32 mouse cellular contexts compared by ENCODE assay signal in genomic region chr2:125016946-125017345, GRCm38 (mm10). TPM values are rescaled to one million over a fixed set of nuclear protein-coding genes. Genes with fewer than 3 reads are reported as not detected.
"Had no signal": no experiment of that assay in that cellular context is flagged by ENCODE, and none has a peak within 500 bp of the region (broad histone marks: within the 10 kb centered on the region; RNA-seq: fewer than 3 reads in every experiment).

No protein-coding gene starts in this region.

- H3K4me2 ChIP-seq: limb, embryonic 12.5 days; limb, embryonic 13.5 days; limb, embryonic 15.5 days; liver, embryonic 11.5 days; liver, embryonic 12.5 days; liver, embryonic 13.5 days; liver, embryonic 15.5 days; lung, embryonic 14.5 days; lung, embryonic 15.5 days; midbrain, embryonic 11.5 days; midbrain, embryonic 12.5 days; midbrain, embryonic 13.5 days; midbrain, embryonic 15.5 days; neural tube, embryonic 12.5 days had no signal

- H3K4me3 ChIP-seq: left cerebral cortex, adult 2 months; limb, embryonic 10.5 days; limb, embryonic 12.5 days; limb, embryonic 13.5 days; limb, embryonic 15.5 days; liver, embryonic 12.5 days; liver, embryonic 13.5 days; liver, embryonic 15.5 days; lung, embryonic 15.5 days; megakaryocyte, embryonic 14.5 days; midbrain, embryonic 10.5 days; midbrain, embryonic 12.5 days; midbrain, embryonic 13.5 days; midbrain, embryonic 15.5 days; myocyte; neural tube, embryonic 12.5 days had no signal

- H3K9me3 ChIP-seq: limb, embryonic 10.5 days; limb, embryonic 15.5 days; liver, embryonic 12.5 days; liver, embryonic 13.5 days; liver, embryonic 15.5 days; lung, embryonic 15.5 days; midbrain, embryonic 10.5 days; midbrain, embryonic 12.5 days; midbrain, embryonic 13.5 days; midbrain, embryonic 15.5 days; neural tube, embryonic 12.5 days had no signal

- DNase-seq: left cerebral cortex, postnatal 4 days; liver; liver, embryonic 13.5 days; liver, postnatal 0 days; lung, embryonic 14.5 days; lung, postnatal 10 days; lung, postnatal 14 days; lung, postnatal 36 days; lung, postnatal 4 days; midbrain, embryonic 14.5 days had no signal

- H3K4me1 ChIP-seq: limb, embryonic 10.5 days; limb, embryonic 12.5 days; limb, embryonic 13.5 days; limb, embryonic 15.5 days; liver, embryonic 12.5 days; liver, embryonic 13.5 days; liver, embryonic 15.5 days; lung, embryonic 15.5 days; midbrain, embryonic 10.5 days; midbrain, embryonic 12.5 days; midbrain, embryonic 13.5 days; midbrain, embryonic 15.5 days; neural tube, embryonic 12.5 days had no signal

- H3K9ac ChIP-seq: limb, embryonic 12.5 days; limb, embryonic 13.5 days; limb, embryonic 15.5 days; liver, embryonic 12.5 days; liver, embryonic 13.5 days; liver, embryonic 14.5 days; liver, embryonic 15.5 days; liver, postnatal 0 days; lung, embryonic 14.5 days; lung, embryonic 15.5 days; midbrain, embryonic 12.5 days; midbrain, embryonic 13.5 days; midbrain, embryonic 15.5 days; neural tube, embryonic 12.5 days had no signal

- H3K36me3 ChIP-seq: limb, embryonic 10.5 days; limb, embryonic 12.5 days; limb, embryonic 13.5 days; limb, embryonic 15.5 days; liver, embryonic 12.5 days; liver, embryonic 13.5 days; liver, embryonic 15.5 days; lung, embryonic 15.5 days; midbrain, embryonic 10.5 days; midbrain, embryonic 12.5 days; midbrain, embryonic 13.5 days; midbrain, embryonic 15.5 days; neural tube, embryonic 12.5 days had no signal

- H3K27ac ChIP-seq: left cerebral cortex, adult 2 months; limb, embryonic 10.5 days; limb, embryonic 12.5 days; limb, embryonic 13.5 days; limb, embryonic 15.5 days; liver, embryonic 12.5 days; liver, embryonic 13.5 days; liver, embryonic 14.5 days; liver, embryonic 15.5 days; lung, embryonic 15.5 days; macrophage; midbrain, embryonic 10.5 days; midbrain, embryonic 12.5 days; midbrain, embryonic 13.5 days; midbrain, embryonic 15.5 days; neural tube, embryonic 12.5 days had no signal

- H3K27me3 ChIP-seq: limb, embryonic 12.5 days; limb, embryonic 13.5 days; limb, embryonic 15.5 days; liver, embryonic 12.5 days; liver, embryonic 13.5 days; liver, embryonic 15.5 days; lung, embryonic 15.5 days; megakaryocyte, embryonic 14.5 days; midbrain, embryonic 12.5 days; midbrain, embryonic 13.5 days; midbrain, embryonic 15.5 days; neural tube, embryonic 12.5 days had no signal

- ATAC-seq: liver, embryonic 12.5 days; liver, postnatal 0 days; midbrain, embryonic 13.5 days; midbrain, embryonic 15.5 days; midbrain, embryonic 16.5 days had no signal

RNA-seq across cellular contexts. Expression of gene Slc24a5, which starts 51.0 kb away (rescaled TPM):
- total RNA-seq: left cerebral cortex, postnatal 36 days; left cerebral cortex, postnatal 4 days; megakaryocyte, adult 5-6 weeks had no signal
